In the genomic region with DNA sequence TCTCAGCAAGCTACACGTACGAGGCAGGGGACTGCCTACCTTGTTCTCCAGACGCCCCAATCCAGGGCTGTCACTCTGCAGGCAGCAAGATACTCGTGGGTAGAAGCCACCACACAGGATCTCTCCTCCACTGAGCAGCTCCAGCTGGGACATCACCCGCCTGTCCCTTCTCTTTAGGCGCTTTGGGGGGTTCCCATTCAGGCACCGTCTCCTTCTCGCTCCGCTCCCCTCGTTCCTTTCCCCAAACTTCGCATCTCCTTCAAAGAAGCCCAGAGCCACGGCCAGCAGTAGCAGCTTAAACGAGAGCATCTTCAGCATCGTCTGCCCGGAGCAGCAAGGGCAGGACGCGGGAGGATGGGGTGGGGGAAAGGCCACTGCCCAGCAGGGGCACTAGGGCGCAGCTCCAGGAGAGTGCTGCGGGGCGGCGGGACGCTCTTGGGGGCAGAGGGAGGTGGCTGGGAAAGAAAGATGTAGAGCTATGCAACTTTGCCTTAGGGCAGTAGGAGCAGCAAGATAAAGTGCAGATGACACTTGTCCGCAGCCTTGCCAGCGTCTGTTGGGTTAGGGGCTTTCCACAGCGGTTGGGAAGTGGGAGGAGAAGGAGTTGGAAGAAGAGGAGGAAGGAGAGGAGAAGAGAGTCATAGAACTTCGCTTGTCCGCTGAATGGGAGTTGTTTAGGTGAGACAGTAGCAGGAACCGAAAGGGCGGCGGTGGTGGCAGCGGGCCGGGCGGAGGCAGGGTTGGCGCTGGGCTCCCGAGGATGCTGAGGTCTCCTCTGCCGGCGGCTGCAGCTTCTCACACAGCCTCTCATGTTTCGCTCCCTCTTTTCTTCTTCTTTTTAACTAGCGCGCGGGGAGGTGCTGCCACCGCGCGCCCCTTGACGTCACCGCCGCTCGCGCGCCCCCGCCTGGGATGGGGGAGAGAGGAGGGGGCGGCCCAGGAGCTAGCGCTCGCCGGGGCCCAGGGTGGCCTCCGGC, we compare ENCODE assay signal across 8 mouse cellular contexts. TPM values are rescaled to one million over a fixed set of nuclear protein-coding genes. Genes with fewer than 3 reads are reported as not detected.
A peak's percentile ranks its signal among the peaks of the same experiment; 100 is the strongest.
DNase-seq lines count a peak whose midpoint lies in the region; ATAC-seq and TF ChIP-seq lines count a peak whose summit lies in the region.

A gene (minus strand): TSS at position 809 of the 977 bp plus-strand sequence.

- H3K27ac ChIP-seq in heart, postnatal 0 days (ENCODE audit: low read depth), result no peak within 1 kb of the TSS

- H3K4me1 ChIP-seq in heart, postnatal 0 days (ENCODE audit: control insufficient read depth, insufficient read depth), result no peaks in the 10 kb centered on the region

- WGBS in heart, postnatal 0 days, result under 1% methylated on average over 37 of the region's 56 CpGs

- no peak for TF ChIP-seq EP300 in heart, postnatal 0 days (IDR thresholded peaks at IDR 0.05; ENCODE audit: low read depth)

- DNase-seq in ovary, adult 18-20 months (ENCODE audit: low spot score), result peak; percentile 12
- no peak for DNase-seq in ovary, postnatal 10 days (ENCODE audit: low spot score)
- DNase-seq in embryo, embryonic 10.5 days (ENCODE audit: low spot score), result peak; percentile 78
- DNase-seq in heart, postnatal 0 days (ENCODE audit: low spot score), result no peak
- peak; percentile 50 to 62 for DNase-seq in left cerebral cortex, adult 18-20 months (ENCODE audit: low spot score in 2 of 2)
- DNase-seq in lung, postnatal 25 days (ENCODE audit: low spot score), result peak; percentile 12
- peak; percentile 42 for DNase-seq in right cerebral cortex, postnatal 14 days

- no peaks in the 10 kb centered on the region for H3K9me3 ChIP-seq in heart, postnatal 0 days (replicated peaks; ENCODE audit: control insufficient read depth, low read length)

- peak within 1 kb of the TSS; percentile 71 for H3K4me2 ChIP-seq in heart, postnatal 0 days (ENCODE audit: low read depth, low read length)

- ATAC-seq in heart, postnatal 0 days (ENCODE audit: insufficient read depth, low read depth), result no peak
- no peak for ATAC-seq in monocyte, adult 5-6 weeks (replicated peaks; ENCODE audit: insufficient number of reproducible peaks, low FRiP score, low TSS enrichment, poor library complexity, severe bottlenecking)

- peaks cover 33% of the 10 kb centered on the region for H3K27me3 ChIP-seq in heart, postnatal 0 days (ENCODE audit: control insufficient read depth, insufficient read depth, low read length)

- peak within 1 kb of the TSS; percentile 48 for H3K4me3 ChIP-seq in heart, postnatal 0 days (ENCODE audit: low read depth, low read length)

- H3K9ac ChIP-seq in heart, postnatal 0 days (replicated peaks; ENCODE audit: low read depth, low read length), result no peak within 1 kb of the TSS

- H3K36me3 ChIP-seq in heart, postnatal 0 days (replicated peaks; ENCODE audit: control insufficient read depth, insufficient read depth, low read length), result no peaks in the 10 kb centered on the region

- no peak for TF ChIP-seq CTCF in heart, postnatal 0 days (IDR thresholded peaks at IDR 0.05; ENCODE audit: low read depth)

RNA-seq across cellular contexts. Expression of the gene that starts here (rescaled TPM):
- 0.08 and 0.39 TPM in 2 replicates for total RNA-seq in heart, postnatal 0 days (2014; rRNA removed; ENCODE audit: low replicate concordance)
- polyA plus RNA-seq in heart, postnatal 0 days (2015; fragmentation: Nextera tagmentation; extraction: Ambion mirVana), result 0.11 TPM in 2 replicates
- total RNA-seq in left cerebral cortex, adult 18-20 months (2021), result 1 to 10 TPM; 3.1 to 4.5 TPM
- total RNA-seq in monocyte, adult 5-6 weeks (2017), result not detected in 3 replicates

Comparison
In these comparisons a context has a peak if more than half of its experiments do, and no peak if none do; other contexts are left out.
1. DNase-seq: peak in ovary, adult 18-20 months (single experiment), embryo, embryonic 10.5 days (single experiment), left cerebral cortex, adult 18-20 months (2 of 2), lung, postnatal 25 days (single experiment) and right cerebral cortex, postnatal 14 days (single experiment); none in ovary, postnatal 10 days (single experiment) and heart, postnatal 0 days (single experiment).